Mouse (Mus musculus) cerebellum, adult 11-12 months (tissue): ENCODE data around the gene Fam216a.

Source experiments
- DNase-seq: peaks from one replicate; pipeline ENCODE4 v3.0.0; 2022

The Fam216a gene

GRCm38 (mm10) chr5:122390671-122391070 is 18.5 kb upstream of the Fam216a start:
- no peak for DNase-seq

- DNase-seq, result no peak
These were observed 17.8 kb upstream of the Fam216a start for GRCm38 (mm10) chr5:122390006-122390405.

- DNase-seq, result peak; percentile 84
These were observed 7.4 kb upstream of the Fam216a start for GRCm38 (mm10) chr5:122379374-122380155.

GRCm38 (mm10) chr5:122378171-122378570 is 6.0 kb upstream of the Fam216a start:
- no peak for DNase-seq

GRCm38 (mm10) chr5:122377101-122377833 is 5.1 kb upstream of the Fam216a start:
- DNase-seq, result no peak

GRCm38 (mm10) chr5:122372878-122373277 is 714 bp upstream of the Fam216a start:
- DNase-seq, result no peak

GRCm38 (mm10) chr5:122371591-122372191 is 473 bp downstream of the Fam216a start, which contains the start of gene Gpn3:
Gpn3 (plus strand) TSS chr5:122371876.
- no peak for DNase-seq

- no peak for DNase-seq
These were observed 17.6 kb downstream of the Fam216a start for GRCm38 (mm10) chr5:122354492-122355067.

GRCm38 (mm10) chr5:122353807-122354491 is 18.2 kb downstream of the Fam216a start, which contains the start of the genes Rad9b and Vps29:
Rad9b (minus strand) TSS chr5:122354233.
Vps29 (plus strand) TSS chr5:122354369.
- peak; percentile 97 for DNase-seq

GRCm38 (mm10) chr5:122345777-122346176 is 26.4 kb downstream of the Fam216a start:
- no peak for DNase-seq

- DNase-seq, result peak; percentile 66
These were observed 27.9 kb downstream of the Fam216a start for GRCm38 (mm10) chr5:122344260-122344659.

GRCm38 (mm10) chr5:122343768-122344167 is 28.4 kb downstream of the Fam216a start:
- no peak for DNase-seq

GRCm38 (mm10) chr5:122342874-122343273 is 29.3 kb downstream of the Fam216a start:
- DNase-seq, result no peak

GRCm38 (mm10) chr5:122336554-122337294 is 35.4 kb downstream of the Fam216a start:
- DNase-seq, result no peak

GRCm38 (mm10) chr5:122334682-122335081 is 37.5 kb downstream of the Fam216a start:
- DNase-seq, result no peak

- DNase-seq, result no peak
These were observed 41.9 kb downstream of the Fam216a start for GRCm38 (mm10) chr5:122330269-122330668.

- DNase-seq, result no peak
These were observed 44.9 kb downstream of the Fam216a start for GRCm38 (mm10) chr5:122327283-122327682.

- peak; percentile 63 for DNase-seq
These were observed 46.7 kb downstream of the Fam216a start for GRCm38 (mm10) chr5:122325477-122325876.

GRCm38 (mm10) chr5:122324608-122325431 is 47.3 kb downstream of the Fam216a start:
- peak; percentile 95 for DNase-seq

GRCm38 (mm10) chr5:122323523-122323922 is 48.6 kb downstream of the Fam216a start:
- DNase-seq, result no peak
